Mouse (Mus musculus): Measurements from ENCODE around the gene Aggf1.
"Not testable (repeated sequence)": the region's sequence is repeated elsewhere in the genome, so short reads cannot be mapped to it uniquely, and the experiment has no call there.

Aggf1 gene

GRCm38 (mm10) chr13:95374701-95375553 is at the start of gene Aggf1:
Gene Aggf1 (minus strand): TSS chr13:95375352.
- DNase-seq (ENCODE audit: low spot score): peak; percentile 95

DNA sequence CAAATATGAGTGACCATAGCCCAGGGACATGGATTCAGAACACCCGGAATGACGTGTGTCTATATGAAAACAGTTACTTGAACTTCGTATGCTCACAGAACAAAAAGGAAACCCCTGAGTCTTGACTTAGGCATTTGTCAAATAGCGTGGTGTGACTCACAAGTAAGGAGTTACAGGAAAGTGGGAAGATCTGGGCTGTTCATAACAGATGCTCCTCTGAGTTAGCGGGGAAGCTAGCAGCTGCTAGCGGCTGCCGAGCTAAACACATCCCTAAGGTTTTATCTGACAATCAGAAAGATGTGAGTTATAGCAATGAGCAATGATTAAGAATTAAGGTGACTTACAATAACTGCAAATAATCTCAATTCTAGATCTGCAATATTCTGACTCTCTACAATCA is 49.8 kb upstream of the Aggf1 start:
- no peak for DNase-seq (ENCODE audit: low spot score)

DNA sequence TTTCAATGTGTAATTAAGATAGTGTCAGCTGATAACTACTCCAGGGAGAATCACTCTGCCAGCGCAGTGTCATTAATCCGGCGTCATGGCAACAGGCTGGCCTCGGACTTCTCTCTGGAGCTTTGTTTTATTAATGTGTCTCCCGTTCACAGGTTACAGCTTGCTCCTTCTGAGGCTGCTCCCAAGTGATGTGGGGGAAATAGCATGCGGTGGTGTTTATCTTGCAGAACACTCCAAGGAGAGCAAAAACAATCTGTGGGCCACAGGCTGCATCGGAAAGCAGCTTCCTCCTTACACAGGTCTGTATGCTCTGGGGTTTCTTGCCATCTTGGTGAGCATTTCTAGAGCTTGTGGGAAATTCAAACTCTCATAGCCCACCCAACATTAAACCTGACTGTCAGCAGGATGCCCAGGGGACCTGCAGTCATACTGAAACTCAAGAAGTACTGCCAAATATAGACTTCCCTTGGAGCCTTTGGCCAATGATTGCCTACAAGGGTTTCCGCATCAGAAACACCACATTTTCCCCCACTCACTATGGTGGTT is 44.1 kb upstream of the Aggf1 start:
- DNase-seq (ENCODE audit: low spot score): no peak

DNA sequence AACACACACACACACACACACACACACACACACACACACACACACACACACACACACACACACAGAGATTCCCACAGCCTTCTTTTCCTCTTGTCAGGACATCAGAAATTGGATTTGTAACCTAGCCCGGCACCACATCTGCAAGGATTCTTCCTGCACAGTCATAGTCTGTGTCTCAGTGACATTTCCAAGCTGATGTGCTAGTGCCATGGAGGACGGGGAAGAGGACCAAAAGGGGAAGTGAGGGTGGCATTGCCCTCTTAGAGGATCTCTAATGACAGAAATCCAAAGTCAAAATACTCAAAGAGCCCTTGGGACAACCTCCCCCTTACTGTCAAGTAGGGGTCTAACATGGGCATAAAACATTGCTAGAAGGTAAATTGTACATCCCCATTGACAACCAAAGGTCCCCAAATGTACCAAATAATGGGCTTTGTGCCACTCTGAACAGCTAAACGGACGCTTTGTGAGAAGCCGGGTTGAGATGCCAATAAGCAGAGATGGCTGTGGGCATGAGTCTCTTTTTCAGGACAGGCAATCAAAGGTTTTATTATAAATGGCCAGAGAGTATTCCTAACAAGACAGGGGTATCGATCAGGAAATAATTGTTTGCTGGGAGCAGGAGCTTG is 43.5 kb upstream of the Aggf1 start:
- DNase-seq (ENCODE audit: low spot score): no peak

- no peak for DNase-seq (ENCODE audit: low spot score)
These were observed 37.1 kb upstream of the Aggf1 start for GRCm38 (mm10) chr13:95412257-95412656.

- DNase-seq (ENCODE audit: low spot score): no peak
These were observed 18.1 kb upstream of the Aggf1 start for GRCm38 (mm10) chr13:95393242-95393641.

GRCm38 (mm10) chr13:95389866-95390865 is 15.0 kb upstream of the Aggf1 start:
- DNase-seq (ENCODE audit: low spot score): peak; percentile 79

DNA sequence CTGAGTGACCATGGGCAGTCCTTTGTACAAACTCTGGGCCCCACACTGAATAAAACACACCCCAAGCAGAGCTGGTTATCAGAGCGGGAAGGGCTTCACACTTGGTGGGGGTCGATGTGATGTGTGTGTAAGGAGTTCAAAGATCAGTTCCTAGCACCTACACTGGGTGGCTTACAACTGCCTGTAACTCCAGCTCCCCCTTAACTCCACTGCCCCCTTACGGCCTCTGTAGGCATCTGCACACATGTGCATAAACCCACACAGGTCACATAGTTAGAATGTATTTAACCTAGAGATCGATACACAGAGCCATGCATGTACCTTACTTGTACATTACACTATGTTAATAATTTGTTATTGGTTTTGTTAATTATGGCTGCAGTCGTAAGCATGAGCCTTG is 13.1 kb upstream of the Aggf1 start:
- DNase-seq (ENCODE audit: low spot score): no peak

DNA sequence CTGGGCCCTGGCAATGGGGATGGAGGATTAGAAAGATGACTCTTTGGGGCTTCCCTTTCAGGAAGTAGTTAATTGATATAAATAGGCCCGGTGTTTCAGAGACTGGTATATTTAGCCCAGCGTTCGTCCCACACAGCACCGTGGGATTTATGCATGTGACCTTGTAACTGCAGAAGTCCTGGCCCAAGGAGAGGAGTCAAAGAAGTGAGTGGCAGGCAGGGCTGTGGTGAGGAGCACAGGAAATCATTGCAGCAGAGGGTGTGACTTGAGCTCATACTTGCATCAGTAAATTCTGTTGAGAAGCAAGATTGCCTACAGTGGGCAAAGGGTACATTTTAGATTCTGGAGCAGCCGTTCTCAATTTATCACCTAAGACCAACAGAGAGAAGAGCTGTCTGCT is 7.3 kb upstream of the Aggf1 start:
- DNase-seq (ENCODE audit: low spot score): no peak

DNA sequence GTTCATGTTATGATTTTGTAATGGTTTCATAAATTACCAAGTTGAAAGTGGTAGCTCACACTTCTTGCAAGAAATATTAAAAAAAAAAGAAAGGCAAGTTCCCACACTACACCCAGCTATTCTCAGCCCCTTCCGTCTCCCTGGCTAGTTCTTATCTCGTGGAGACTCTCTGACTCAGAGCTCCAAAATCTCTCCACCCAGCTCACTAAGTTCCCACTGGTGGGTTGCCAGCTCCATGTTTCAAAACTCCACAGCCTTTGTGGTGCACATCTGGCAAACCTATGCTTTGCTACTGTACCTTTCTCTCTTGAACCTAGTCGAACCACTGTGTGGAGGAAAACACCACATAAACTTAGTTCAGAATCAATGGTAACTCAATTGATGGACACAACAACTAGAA is 3.5 kb upstream of the Aggf1 start:
- DNase-seq (ENCODE audit: low spot score): no peak

DNA sequence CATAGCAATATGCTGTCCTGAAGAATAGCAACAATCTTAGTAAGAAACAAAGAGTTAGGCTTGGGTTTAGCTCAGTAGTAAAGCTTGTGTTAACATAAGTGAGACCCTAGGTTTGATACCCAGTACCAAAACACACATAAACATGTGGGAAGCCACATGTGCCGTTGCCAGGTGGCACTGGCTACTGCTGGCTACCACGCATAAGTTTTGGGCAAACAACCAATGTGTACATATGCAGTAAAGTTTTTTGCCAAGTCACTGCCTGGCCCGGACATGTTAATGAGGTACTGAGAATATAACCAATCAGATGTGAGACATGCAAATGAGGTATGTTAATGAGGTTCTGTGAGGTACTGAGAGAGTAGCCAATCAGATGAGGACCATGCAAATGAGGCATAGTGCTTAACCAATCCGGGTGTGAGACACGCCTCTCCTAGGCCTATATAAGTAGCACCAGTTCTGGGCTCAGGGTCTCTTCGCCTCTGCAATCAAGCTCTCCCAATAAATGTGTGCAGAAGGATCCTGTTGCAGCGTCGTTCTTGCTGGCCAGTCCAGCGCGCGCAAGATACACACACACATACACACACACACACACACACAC is 1.6 kb upstream of the Aggf1 start:
- DNase-seq (ENCODE audit: low spot score): not testable (repeated sequence)

GRCm38 (mm10) chr13:95375554-95375914 is 382 bp upstream of the Aggf1 start:
- no peak for DNase-seq (ENCODE audit: low spot score)

GRCm38 (mm10) chr13:95366356-95366755 is 8.8 kb downstream of the Aggf1 start:
- DNase-seq (ENCODE audit: low spot score): no peak

- no peak for DNase-seq (ENCODE audit: low spot score)
These were observed 11.7 kb downstream of the Aggf1 start for GRCm38 (mm10) chr13:95363440-95363839.

GRCm38 (mm10) chr13:95358223-95358622 is 16.9 kb downstream of the Aggf1 start:
- DNase-seq (ENCODE audit: low spot score): no peak

DNA sequence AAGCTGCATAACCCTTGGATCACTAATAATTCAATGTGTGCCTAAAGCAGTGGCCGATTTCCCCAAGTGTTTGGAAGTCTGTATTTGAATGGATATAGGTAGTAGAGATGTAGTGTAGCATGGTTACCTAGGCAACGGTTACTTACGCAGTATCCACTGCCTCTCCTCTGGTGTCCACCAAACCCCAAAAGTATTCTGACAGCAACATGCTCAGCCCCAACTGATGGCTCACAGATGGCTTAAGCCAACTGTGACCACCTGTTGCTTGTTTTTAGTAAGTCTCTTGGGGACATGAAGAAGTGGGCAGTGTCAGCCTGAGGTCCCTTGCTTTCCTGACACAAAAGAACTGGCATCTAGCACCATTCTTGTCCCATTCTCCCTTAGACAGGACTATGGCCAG is 26.7 kb downstream of the Aggf1 start:
- no peak for DNase-seq (ENCODE audit: low spot score)

GRCm38 (mm10) chr13:95347018-95347696 is 28.0 kb downstream of the Aggf1 start:
- peak; percentile 25 for DNase-seq (ENCODE audit: low spot score)

DNA sequence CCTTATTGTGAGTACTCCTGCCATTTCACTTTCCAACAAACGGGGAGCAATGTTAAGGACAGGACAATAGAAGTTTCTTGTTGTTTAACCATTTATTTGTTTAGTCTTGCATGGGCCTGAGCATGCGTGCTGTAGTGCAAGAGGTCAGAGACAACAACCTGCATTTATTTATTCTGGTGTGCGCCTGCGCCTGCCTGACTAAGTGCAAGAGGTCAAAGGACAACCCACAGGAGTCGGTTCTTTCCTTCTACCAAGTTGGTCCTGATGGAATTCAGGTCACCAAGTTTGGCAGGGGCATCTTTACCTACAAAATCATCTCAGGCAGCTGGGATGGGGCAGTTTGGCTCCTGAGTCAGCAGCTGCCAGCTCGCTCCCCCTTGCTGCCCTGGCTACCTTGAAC is 29.3 kb downstream of the Aggf1 start:
- DNase-seq (ENCODE audit: low spot score): no peak

- DNase-seq (ENCODE audit: low spot score): no peak
These were observed 31.7 kb downstream of the Aggf1 start for GRCm38 (mm10) chr13:95343470-95343869.

- no peak for DNase-seq (ENCODE audit: low spot score)
These were observed 39.0 kb downstream of the Aggf1 start for GRCm38 (mm10) chr13:95336122-95336677.
